Mouse (Mus musculus) megakaryocyte, embryonic 14.5 days (primary cell): ENCODE data around the gene Tmem9b. TPM values are rescaled to one million over a fixed set of nuclear protein-coding genes. Genes with fewer than 3 reads are reported as not detected.

Experiments
- H3K27me3 ChIP-seq: replicated peaks from 2 replicates; pipeline ENCODE3; 2012; ENCODE audit warnings: inconsistent platforms
- H3K36me3 ChIP-seq: replicated peaks from 2 replicates; pipeline ENCODE3; 2012; ENCODE audit warnings: low read length, inconsistent platforms, mixed read lengths
- H3K4me1 ChIP-seq: 2 replicates; pipeline ENCODE4 v1.6.1; 2012; ENCODE audit warnings: inconsistent platforms
- H3K4me3 ChIP-seq: replicated peaks from 2 replicates; pipeline ENCODE3; 2012; ENCODE audit warnings: moderate library complexity, mild to moderate bottlenecking, inconsistent platforms
- H3K9me3 ChIP-seq: 2 replicates; pipeline ENCODE4 v1.6.1; 2012; ENCODE audit warnings: inconsistent platforms
- FLI1 ChIP-seq: IDR thresholded peaks from 2 replicates; pipeline ENCODE4 v1.6.1; 2012; ENCODE audit warnings: low read length, inconsistent platforms, mixed read lengths
- GATA1 ChIP-seq: IDR thresholded peaks from 3 replicates; pipeline ENCODE4 v1.6.1; 2012; ENCODE audit warnings: mixed read lengths, low read length, inconsistent platforms, borderline replicate concordance
- polyA plus RNA-seq: library from polyadenylated mRNA; stranded (reverse); fragments of >175 nt; gene quantifications from 2 replicates; pipeline ENCODE4 v1.2.3, GENCODE M21; 2012; ENCODE audit warnings: low replicate concordance; ENCODE audit not compliant: insufficient read depth

The Tmem9b gene
- polyA plus RNA-seq, 1 experiment, result 12.5 TPM

DNA sequence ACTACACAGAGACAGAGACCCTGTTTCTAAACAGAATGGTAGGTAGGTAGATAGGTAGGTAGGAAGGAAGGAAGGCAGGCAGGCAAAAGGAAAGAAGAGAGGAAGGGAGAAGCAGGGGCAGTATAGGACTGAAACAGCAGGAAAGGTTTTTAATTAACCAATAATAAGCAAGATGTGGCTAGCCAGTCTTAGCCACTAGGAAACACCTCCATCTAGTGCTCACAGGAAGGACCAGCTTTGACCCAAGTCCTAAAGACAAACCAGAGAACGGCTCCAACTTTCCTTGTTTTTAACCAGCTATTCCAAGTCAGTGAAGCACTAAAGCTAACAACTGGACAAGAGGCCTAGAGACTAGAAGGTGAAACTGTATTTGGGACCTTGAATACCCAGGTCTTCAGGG lies 4.9 kb downstream of the Tmem9b start:
- Histone ChIP-seq H3K4me1 (peaks cover 45% of the 10 kb centered on the region), H3K4me3 (no peak overlapping the region), H3K27me3 (no peaks in the 10 kb centered on the region), H3K36me3 (peaks cover 73% of the 10 kb centered on the region), H3K9me3 (no peaks in the 10 kb centered on the region)
- TF ChIP-seq GATA1 (no peak), FLI1 (no peak)

DNA sequence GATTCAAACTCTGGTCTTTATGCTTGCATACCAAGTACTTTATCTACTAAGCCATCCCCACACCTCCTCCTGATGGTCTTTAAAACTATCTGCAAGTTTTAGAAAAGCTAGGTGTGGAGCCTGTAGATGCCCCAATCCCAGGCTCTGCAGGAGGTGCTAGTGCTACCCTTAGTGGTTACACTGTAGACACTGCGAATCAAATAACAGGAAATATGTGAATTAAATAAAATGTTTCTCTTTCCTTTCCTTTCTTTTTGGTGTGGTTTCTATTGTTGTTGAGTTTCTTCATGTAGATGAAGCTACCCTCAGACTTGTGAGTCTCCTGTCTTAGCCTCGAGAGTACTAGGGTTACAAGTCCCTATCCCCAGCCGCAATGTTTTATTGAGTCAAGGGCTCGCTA lies 11.0 kb downstream of the Tmem9b start:
- H3K27me3 ChIP-seq, result no peaks in the 10 kb centered on the region
- H3K4me1 ChIP-seq, result 0 out of 2 replicates have a peak, but pooled peaks cover 6% of the 10 kb centered on the region
- no peak for TF ChIP-seq GATA1
- no peak for TF ChIP-seq FLI1
- H3K36me3 ChIP-seq, result peaks cover 99% of the 10 kb centered on the region
- no peak overlapping the region for H3K4me3 ChIP-seq
- no peaks in the 10 kb centered on the region for H3K9me3 ChIP-seq

- no peak overlapping the region for H3K4me3 ChIP-seq
- H3K27me3 ChIP-seq, result no peaks in the 10 kb centered on the region
- TF ChIP-seq GATA1 (no peak), FLI1 (no peak)
- peaks cover 99% of the 10 kb centered on the region for H3K36me3 ChIP-seq
- H3K4me1 ChIP-seq, result 0 out of 2 replicates have a peak, but pooled peaks cover 6% of the 10 kb centered on the region
- H3K9me3 ChIP-seq, result no peaks in the 10 kb centered on the region
Observed at GRCm38 (mm10) chr7:109741060-109741459, 11.6 kb downstream of the Tmem9b start.

GRCm38 (mm10) chr7:109739822-109740370 lies 12.8 kb downstream of the Tmem9b start:
- Histone ChIP-seq H3K4me3 (no peak overlapping the region), H3K36me3 (peaks cover 100% of the 10 kb centered on the region), H3K4me1 (0 out of 2 replicates have a peak, but pooled peaks cover 3% of the 10 kb centered on the region), H3K9me3 (no peaks in the 10 kb centered on the region), H3K27me3 (no peaks in the 10 kb centered on the region)
- no peak for TF ChIP-seq FLI1
- TF ChIP-seq GATA1, result no peak

- TF ChIP-seq GATA1 (no peak), FLI1 (no peak)
- Histone ChIP-seq H3K27me3 (peaks cover 5% of the 10 kb centered on the region), H3K4me1 (no peaks in the 10 kb centered on the region), H3K9me3 (no peaks in the 10 kb centered on the region), H3K4me3 (no peak overlapping the region), H3K36me3 (peaks cover 55% of the 10 kb centered on the region)
Observed at GRCm38 (mm10) chr7:109734806-109735205, 17.9 kb downstream of the Tmem9b start.

DNA sequence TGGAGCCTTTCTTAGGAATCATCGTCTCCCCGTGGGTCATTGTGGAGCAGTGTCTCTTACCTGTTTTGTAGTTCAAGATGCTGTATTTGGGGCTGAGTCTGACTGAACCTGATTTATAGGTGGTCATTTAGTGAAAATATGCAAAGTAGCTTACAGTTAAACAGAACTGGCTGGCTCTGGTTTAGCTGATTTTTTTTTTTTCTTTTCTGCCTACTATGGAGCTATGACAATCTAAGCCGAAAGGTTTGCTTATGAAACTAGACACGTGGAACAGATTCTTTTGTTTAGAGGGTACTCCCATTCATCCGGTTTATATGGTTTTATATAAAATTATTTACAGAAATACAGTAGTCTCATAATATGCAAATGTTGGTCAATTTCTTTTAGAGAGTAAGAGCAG lies 21.0 kb downstream of the Tmem9b start, which contains the start of gene Ascl3:
TSS of gene Ascl3 (minus strand) at position 101 of the 400 bp plus-strand sequence.
- no peak for TF ChIP-seq GATA1
- TF ChIP-seq FLI1, result no peak
- Histone ChIP-seq H3K4me3 (no peak within 1 kb of the TSS), H3K4me1 (no peaks in the 10 kb centered on the region), H3K9me3 (no peaks in the 10 kb centered on the region), H3K36me3 (peaks cover 23% of the 10 kb centered on the region), H3K27me3 (peaks cover 19% of the 10 kb centered on the region)

DNA sequence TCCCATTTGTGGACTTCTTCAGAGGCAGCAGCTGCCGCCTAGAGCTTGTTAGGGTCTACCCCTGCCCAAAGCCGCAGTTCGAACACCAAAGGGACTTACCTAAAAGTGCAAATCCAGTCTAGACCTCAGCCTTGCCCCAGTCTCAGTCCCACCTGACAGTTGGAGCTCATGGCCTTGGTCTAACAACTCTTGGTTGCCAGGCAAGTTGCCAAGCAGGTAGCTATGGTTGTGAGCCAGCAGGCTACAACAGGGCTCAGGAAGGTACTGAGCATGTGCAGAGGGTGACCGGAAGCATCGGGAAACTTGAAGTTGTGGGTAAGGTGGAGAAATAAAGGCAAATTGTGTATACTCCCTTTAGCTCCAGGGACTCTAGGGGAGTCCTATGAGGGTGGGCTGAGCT lies 29.0 kb downstream of the Tmem9b start, which contains the start of gene BC051019:
TSS of gene BC051019 (minus strand) at position 154 of the 400 bp plus-strand sequence.
- Histone ChIP-seq H3K4me3 (no peak within 1 kb of the TSS), H3K36me3 (no peaks in the 10 kb centered on the region), H3K9me3 (peaks cover 26% of the 10 kb centered on the region), H3K27me3 (peaks cover 16% of the 10 kb centered on the region), H3K4me1 (peaks cover 6% of the 10 kb centered on the region)
- TF ChIP-seq FLI1, result no peak
- TF ChIP-seq GATA1, result no peak

DNA sequence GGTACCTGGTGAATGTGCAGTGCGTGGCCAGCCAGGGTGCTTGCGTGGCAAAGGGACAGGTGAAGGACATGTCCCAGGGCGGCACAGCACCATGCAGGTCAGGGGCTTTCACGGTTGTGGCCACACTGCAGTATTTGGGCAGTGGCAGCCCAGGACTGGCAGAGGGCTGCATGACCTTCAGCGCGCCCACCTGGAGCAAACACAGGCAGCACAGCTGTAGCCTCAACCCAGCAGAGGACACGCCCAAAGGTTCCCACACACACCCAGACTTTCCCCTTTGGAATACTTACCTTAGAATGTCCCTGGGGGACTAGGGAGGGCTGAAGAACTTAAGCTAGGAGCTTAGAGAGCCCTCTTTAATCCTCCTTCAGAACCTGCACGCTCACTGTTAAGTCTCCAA lies 29.6 kb downstream of the Tmem9b start:
- Histone ChIP-seq H3K9me3 (peaks cover 26% of the 10 kb centered on the region), H3K4me1 (peaks cover 6% of the 10 kb centered on the region), H3K4me3 (no peak overlapping the region), H3K27me3 (peaks cover 16% of the 10 kb centered on the region), H3K36me3 (no peaks in the 10 kb centered on the region)
- no peak for TF ChIP-seq GATA1
- TF ChIP-seq FLI1, result no peak

- peaks cover 6% of the 10 kb centered on the region for H3K4me1 ChIP-seq
- peaks cover 26% of the 10 kb centered on the region for H3K9me3 ChIP-seq
- H3K27me3 ChIP-seq, result peaks cover 15% of the 10 kb centered on the region
- H3K36me3 ChIP-seq, result no peaks in the 10 kb centered on the region
- TF ChIP-seq GATA1 (no peak), FLI1 (no peak)
- no peak overlapping the region for H3K4me3 ChIP-seq
Observed at GRCm38 (mm10) chr7:109722618-109723017, 30.1 kb downstream of the Tmem9b start.

DNA sequence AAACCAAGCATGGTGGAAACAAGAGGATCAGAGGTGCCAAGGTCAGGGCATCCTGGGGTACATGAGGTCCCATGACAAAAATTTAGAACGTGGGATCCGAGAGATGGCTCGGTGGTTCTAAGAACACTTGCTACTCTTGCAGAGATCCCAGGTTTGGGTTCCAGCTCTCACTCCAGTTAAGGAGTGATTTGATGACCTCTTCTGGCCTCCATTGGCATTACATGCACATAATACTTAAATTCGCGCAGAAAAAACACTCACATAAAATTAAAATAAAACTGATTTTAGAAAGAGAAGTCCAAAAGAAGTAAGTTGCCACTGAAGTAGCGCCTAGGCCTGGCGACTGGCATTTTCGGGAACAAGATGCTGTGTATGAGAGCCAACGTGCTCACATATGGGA lies 33.4 kb downstream of the Tmem9b start:
- no peaks in the 10 kb centered on the region for H3K36me3 ChIP-seq
- TF ChIP-seq GATA1, result no peak
- peaks cover 14% of the 10 kb centered on the region for H3K27me3 ChIP-seq
- H3K9me3 ChIP-seq, result peaks cover 26% of the 10 kb centered on the region
- no peak overlapping the region for H3K4me3 ChIP-seq
- no peaks in the 10 kb centered on the region for H3K4me1 ChIP-seq

GRCm38 (mm10) chr7:109713434-109713982 lies 39.2 kb downstream of the Tmem9b start:
- peaks cover 8% of the 10 kb centered on the region for H3K27me3 ChIP-seq
- peaks cover 12% of the 10 kb centered on the region for H3K4me1 ChIP-seq
- no peak for TF ChIP-seq GATA1
- TF ChIP-seq FLI1, result no peak
- no peaks in the 10 kb centered on the region for H3K9me3 ChIP-seq
- H3K36me3 ChIP-seq, result peaks cover 52% of the 10 kb centered on the region
- H3K4me3 ChIP-seq, result no peak overlapping the region
